Mouse (Mus musculus) neural tube, embryonic 10.5 days (tissue): ENCODE results near the gene Ntm.

ENCODE experiments used
- DNase-seq: peaks from one replicate; pipeline ENCODE4 v3.0.0-alpha.2; 2017; ENCODE audit warnings: low spot score; ENCODE audit errors: extremely low spot score

Ntm gene

DNA sequence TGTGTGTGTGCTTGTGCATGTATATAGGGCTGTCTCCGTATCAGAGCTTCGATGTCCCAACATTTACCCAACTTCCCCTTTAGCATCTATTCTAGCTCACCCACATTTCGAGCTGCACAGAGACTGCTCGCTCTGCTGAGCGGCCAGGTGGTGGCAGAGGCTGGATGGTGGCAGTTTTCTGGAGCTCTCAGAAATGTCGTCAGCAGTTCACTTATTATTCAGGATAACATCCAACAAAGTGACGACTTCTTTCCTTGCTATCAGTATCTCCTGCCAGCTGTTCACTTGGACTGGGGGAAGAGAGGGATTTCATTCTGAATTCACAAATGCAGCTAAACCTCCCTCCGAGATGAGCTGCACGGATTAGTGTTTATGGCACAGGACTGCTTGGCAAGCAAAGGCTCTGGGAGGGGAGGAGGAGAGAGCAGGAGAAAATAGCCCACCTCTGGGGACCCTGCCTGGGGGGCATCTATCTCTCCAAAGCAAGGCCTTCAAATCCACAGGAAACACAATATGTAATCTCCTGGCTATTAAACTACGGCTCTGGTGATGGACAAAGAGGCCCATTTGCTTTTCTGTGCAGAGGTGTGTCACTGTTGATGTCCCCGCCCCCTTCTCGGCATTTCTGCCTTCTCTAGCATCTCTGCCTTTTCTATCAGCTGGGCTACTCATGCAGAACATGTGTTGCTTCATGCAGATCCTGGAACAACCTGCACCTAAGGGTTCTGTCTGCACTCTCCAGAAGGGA lies 159.8 kb downstream of the Ntm start:
- no peak for DNase-seq

DNA sequence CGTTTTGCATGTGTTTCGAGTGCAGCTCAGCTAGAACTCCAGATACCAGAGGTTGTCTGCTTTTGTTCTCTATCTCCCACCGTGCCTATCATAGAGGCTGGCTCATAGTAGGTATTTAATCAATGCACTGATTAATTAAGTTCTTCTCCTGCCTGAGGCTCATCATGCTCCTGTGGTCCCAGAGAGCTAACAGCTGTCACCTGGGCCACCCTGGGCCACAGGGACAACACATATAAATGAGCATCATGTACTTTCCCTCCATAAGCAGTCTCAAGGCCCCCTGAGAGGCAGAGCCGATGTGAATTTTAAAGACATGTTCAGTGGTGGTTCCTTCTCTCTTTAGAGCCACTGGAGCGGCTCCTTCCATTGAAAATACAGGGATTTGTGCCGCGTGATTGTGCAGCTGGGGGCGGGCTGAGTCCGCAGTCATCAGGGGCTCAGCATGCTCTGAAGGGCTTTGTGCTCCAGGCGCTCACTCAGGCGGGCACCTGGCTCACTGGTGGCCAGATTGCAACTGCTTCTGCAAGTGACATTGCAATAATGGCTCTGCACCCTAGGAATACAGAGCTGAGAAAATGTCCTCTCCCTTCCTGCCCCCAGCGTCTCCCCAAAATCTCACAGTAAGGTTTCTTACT lies 160.8 kb downstream of the Ntm start:
- DNase-seq, result peak; percentile 35

DNA sequence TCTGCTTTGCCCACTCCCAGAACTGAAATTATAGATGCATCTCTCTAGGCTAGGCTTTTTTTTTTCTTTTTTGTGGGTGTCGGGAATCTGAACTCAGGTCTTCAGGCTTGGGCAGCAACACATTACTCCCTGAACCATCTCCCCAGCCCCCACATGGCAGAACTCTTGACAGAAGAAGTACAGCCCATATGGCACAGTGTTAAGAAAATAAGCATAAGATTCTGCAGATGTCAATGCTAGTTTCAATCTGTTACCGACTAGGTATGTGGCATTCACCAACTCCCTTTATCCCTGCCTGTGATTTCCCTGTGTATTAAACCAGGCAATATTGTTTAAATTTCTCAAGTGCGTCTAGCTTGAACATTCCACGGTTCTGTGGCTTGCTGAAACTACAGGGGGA lies 166.7 kb downstream of the Ntm start:
- no peak for DNase-seq

GRCm38 (mm10) chr9:29791199-29791915 lies 171.6 kb downstream of the Ntm start:
- no peak for DNase-seq

DNA sequence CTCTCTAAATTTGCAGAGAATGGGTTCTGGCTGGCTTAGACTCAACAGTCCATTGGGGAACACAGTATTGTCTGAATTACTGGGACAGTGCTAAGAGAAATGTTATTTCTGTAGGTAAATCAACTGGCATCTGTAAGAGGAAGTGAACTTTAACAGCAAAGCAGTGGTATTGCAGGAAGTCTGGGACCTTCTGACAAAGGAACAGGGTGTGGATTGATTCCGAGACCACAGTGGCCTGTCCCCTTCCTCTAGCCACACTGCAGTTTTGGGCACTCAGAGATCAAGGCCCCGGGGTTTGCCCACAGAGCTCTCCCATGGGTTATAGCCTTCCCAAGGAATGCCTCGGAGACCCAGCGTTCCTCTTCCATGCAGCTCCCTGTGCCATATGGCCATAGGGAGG lies 172.9 kb downstream of the Ntm start:
- DNase-seq, result no peak

DNA sequence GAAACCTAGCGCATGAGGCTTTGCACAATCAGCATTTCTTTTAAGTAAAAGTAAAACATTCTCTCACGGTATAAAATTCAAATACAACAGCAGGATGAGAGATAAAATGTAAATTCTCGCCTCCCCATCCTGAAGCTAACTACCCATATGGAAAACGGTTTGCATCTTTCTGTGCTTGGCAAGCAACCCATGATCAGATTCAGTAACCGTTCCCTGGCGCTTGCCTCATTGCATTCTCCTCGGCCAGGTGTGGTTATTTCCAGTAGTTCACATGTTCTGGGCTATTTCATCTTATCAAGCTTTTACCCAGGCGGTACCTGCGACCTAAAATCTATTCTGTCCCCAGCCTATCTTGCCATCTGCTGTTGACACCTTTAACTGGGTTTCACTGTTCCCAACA lies 174.1 kb downstream of the Ntm start:
- no peak for DNase-seq

DNA sequence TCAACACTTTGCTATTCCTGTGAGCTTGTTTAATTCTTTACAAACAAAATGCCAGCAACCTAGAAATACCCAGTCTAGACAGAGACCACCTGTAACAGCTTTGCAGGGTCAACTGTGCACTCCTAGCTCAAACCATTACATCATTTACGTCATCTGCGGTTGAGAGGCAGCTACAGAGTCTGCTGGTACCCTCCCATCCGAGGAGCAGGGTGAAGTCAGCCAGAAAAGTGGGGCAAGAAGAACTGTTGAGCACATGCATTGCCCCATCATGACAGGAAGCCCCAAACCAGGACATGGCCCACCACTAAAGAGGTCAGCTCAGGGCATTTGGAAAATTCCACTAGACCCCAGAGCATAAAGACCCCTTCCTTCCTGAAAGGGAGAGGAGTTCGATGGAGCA lies 175.5 kb downstream of the Ntm start:
- no peak for DNase-seq

DNA sequence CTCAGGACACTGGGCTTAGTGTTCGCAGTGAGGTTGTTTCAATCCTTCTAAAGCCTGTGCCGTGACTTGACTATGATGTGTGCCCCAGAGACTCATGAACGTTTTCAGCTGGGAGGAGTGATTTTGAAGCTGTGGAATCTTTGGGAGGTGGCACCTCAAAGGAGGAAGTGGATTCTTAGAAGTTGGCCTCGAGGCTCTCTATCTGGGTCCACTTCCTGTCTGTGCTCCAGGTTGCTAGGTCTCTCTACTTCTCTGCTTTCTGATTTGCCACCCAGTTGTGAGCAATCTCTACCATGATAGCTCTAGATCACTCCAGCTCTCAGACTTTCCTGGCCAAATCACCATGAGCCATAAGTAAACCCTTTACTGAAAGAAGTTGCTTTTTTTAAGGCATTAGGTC lies 180.2 kb downstream of the Ntm start:
- DNase-seq, result no peak

DNA sequence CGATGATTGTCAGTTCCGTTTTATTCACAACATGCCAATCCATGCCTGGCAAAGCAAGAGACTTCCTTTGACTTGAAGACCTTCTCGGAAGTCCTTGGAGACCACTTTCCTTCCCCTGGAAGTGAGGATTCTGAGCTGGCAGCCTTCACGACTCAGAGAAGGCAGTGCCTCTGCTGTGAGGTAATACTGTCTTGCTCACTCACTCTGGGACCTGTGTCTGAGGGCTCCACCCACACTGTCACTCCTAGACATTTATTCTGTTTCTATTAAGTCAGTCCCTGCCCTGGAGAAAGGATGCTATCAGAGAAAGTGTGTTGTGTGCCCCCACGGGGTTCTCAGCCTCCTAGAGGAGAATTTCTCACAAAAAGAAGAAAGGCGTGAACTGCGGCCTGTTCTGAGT lies 183.2 kb downstream of the Ntm start:
- no peak for DNase-seq

- DNase-seq, result no peak
These were observed 186.0 kb downstream of the Ntm start for GRCm38 (mm10) chr9:29776951-29777350.

GRCm38 (mm10) chr9:29776542-29776941 lies 186.4 kb downstream of the Ntm start:
- DNase-seq, result no peak

DNA sequence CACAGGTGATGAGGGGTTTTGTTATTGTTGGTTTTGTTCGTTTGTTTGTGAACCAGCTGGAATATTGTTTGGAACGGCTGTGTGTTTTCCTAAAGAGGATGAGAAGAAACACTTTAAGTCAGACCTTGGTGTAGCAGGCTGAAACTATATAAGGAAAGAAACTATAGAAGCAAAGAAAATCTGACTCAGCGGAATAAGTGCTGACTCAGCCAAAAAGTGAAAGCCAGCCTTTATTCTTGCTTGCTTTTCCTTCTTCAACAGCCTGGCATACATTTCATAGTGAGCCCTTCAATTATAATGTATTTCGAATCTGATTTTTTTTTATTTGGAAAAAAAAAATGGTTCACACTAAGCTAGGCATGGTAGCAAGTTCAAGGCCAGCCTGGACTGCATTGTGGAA lies 186.9 kb downstream of the Ntm start:
- DNase-seq, result no peak

- no peak for DNase-seq
These were observed 190.1 kb downstream of the Ntm start for GRCm38 (mm10) chr9:29772625-29773388.

GRCm38 (mm10) chr9:29771870-29772269 lies 191.1 kb downstream of the Ntm start:
- no peak for DNase-seq

DNA sequence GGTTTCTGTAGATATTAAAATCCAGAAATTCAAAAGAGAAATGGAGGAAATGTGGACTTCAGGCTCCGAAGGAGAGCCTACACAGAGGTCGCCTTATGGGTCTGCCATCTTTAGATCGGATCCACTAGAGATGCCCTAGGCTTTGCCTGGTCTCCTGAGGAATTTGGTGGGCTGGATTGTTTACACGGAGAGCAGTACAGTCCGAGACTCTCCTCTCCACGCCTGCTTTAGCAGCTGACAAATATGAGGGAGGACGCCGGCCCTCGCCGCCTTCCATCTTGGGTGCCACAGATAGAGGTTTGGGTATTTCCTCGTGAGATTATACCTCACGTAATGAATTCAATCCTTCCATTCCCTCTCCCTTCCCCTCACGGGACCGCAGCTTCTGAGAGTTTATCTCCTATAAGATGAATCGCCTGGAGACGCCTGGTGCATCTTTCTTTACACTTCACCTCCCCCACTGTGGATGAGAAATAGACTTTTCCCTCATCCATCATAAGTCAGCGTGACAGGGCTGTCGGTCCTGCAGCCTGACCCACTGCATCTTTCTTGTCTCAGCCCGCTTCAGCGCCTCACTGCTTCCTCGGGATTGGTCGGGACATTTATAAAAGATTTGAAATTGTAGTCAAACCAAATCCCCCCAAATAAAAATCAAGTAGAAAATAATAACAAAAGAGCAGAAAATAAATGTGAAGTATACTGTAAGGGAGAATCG lies 191.7 kb downstream of the Ntm start:
- no peak for DNase-seq

- DNase-seq, result no peak
These were observed 193.6 kb downstream of the Ntm start for GRCm38 (mm10) chr9:29769361-29769760.

- no peak for DNase-seq
These were observed 196.7 kb downstream of the Ntm start for GRCm38 (mm10) chr9:29765990-29766980.

DNA sequence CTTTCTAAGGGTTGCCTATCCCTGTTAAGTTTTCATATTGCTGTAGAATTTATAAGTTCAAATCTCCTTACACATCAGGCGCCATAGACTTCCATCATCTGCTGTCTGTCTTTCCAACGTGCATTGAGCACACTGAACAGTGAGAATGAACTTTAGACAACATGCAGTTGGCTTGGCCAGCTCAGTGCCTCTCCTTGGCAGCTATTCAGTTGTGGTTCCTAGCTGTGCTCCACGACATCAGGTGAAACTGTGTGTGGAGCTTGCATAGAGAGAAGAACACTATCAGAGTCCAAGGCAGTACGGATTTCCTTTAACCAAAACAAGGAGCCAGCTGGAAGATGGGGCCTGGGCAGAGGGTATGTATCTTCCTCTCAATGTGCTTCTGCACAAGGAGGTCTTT lies 199.6 kb downstream of the Ntm start:
- no peak for DNase-seq

DNA sequence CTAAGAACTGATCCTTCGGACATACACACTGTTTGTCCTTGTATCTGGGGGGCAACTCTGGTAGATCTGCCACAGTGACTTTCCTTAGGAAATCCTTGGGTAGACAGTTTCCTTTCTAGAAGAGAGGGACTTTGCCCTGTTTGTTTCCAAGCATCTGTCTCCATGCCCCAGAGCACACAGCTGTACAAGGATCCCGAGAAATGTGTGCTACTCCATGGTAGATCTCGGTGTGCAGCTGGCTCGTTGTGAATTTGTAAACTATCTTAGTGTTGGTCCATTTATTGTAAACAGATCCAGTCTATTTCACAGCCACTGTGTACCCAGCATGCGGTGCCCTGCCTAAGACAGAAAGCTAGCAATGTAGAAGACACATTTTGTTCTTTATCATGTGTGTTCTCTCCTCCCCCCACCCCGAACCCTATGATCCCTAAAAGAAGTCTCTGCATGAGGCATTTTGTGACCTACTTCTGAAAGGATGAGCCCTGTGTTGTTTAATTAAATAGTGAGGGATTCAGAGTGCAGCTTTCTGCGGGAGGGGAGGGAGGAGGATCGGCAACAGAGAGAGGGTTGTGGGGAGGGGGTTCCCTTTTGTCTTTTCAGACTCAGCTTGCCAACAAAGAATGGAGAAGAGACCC lies 200.9 kb downstream of the Ntm start:
- DNase-seq, result no peak

GRCm38 (mm10) chr9:29761511-29761910 lies 201.4 kb downstream of the Ntm start:
- no peak for DNase-seq
